Mouse (Mus musculus) heart, postnatal 0 days (tissue): ENCODE results near the gene B830017H08Rik. TPM values are rescaled to one million over a fixed set of nuclear protein-coding genes. Genes with fewer than 3 reads are reported as not detected.

Experiments used
- ATAC-seq: fragments of 200-750 bp; cut with Nextera tagmentation; 2 replicates; pipeline ENCODE4 v1.8.0; 2017; ENCODE audit warnings: low read depth, moderate number of reproducible peaks, moderate library complexity; ENCODE audit not compliant: insufficient read depth
- DNase-seq: peaks from one replicate; pipeline ENCODE4 v3.0.0-alpha.2; 2016; ENCODE audit warnings: low spot score
- H3K27ac ChIP-seq: fragments of 300-500 bp; sonication (generic); 2 replicates; pipeline ENCODE4 v1.5.1; 2014; ENCODE audit warnings: low read depth, mild to moderate bottlenecking
- H3K27me3 ChIP-seq: fragments of 300-500 bp; sonication (generic); 2 replicates; pipeline ENCODE4 v1.6.1; 2014; ENCODE audit warnings: low read length, mixed read lengths; ENCODE audit not compliant: control insufficient read depth, insufficient read depth
- H3K36me3 ChIP-seq: fragments of 300-500 bp; sonication (generic); replicated peaks from 2 replicates; pipeline ENCODE4 v1.6.1; 2014; ENCODE audit warnings: low read length, mixed read lengths; ENCODE audit not compliant: control insufficient read depth, insufficient read depth
- H3K4me1 ChIP-seq: fragments of 300-500 bp; sonication (generic); 2 replicates; pipeline ENCODE4 v1.6.1; 2014; ENCODE audit warnings: antibody characterized with exemption; ENCODE audit not compliant: control insufficient read depth, insufficient read depth
- H3K4me2 ChIP-seq: fragments of 300-500 bp; sonication (generic); 2 replicates; pipeline ENCODE4 v1.6.1; 2014; ENCODE audit warnings: low read depth, mild to moderate bottlenecking, low read length, moderate library complexity
- H3K4me3 ChIP-seq: fragments of 300-500 bp; sonication (generic); 2 replicates; pipeline ENCODE4 v1.5.1; 2014; ENCODE audit warnings: low read depth, low read length
- H3K9ac ChIP-seq: fragments of 300-500 bp; sonication (generic); replicated peaks from 2 replicates; pipeline ENCODE4 v1.6.1; 2014; ENCODE audit warnings: low read depth, low read length, mixed read lengths
- H3K9me3 ChIP-seq: fragments of 300-500 bp; sonication (generic); replicated peaks from 2 replicates; pipeline ENCODE4 v1.6.1; 2016; ENCODE audit warnings: low read length; ENCODE audit not compliant: control insufficient read depth
- CTCF ChIP-seq: IDR thresholded peaks from 2 replicates; pipeline ENCODE4 v1.5.1; 2016; ENCODE audit warnings: antibody characterized with exemption, control low read depth, low read depth
- EP300 ChIP-seq: IDR thresholded peaks from 2 replicates; pipeline ENCODE4 v1.6.1; 2016; ENCODE audit warnings: antibody characterized with exemption, low read depth
- WGBS: fragments of 180-500 bp; shearing (Covaris S2); extraction: QIAGEN DNeasy Blood & Tissue Kit; methylation state at CpG from one replicate; pipeline ENCODE4 v1.1.7; 2014; 5-methylcytosine and 5-hydroxymethylcytosine counted together
- polyA plus RNA-seq: library from polyadenylated mRNA; unstranded; fragments of >200 nt; fragmentation: Nextera tagmentation; extraction: Ambion mirVana; gene quantifications from 2 replicates; pipeline ENCODE4 v1.2.1, GENCODE M21; 2015
- total RNA-seq: library from RNA; depleted of rRNA; stranded (reverse); fragments of >200 nt; gene quantifications from 2 replicates; pipeline ENCODE4 v1.2.3, GENCODE M21; 2014; ENCODE audit warnings: low replicate concordance; rRNA removed

B830017H08Rik gene
- total RNA-seq, result not detected in 2 replicates
- polyA plus RNA-seq, result not detected in 2 replicates

DNA sequence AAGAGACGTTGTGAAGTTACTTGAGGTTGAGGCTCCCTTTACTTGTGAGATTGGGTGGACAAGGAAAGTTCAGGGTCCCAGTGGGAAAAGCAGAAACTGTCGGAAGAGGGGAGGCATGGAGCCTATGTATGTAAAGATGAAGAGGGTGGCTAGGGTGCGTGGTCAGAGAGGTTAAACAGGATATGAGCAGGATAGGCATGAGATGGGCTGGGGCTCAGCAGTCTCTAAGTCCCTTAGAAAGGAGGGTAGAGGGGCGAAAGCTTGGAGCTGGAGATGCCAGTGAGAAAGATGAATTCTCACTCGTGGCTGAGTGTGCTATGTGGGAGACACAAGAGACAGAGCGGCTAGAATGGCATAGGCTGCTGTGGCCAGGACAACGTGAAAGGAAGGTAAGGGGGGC is at the start of gene B830017H08Rik:
B830017H08Rik (plus strand) TSS at position 301 of the 400 bp plus-strand sequence.
- Histone ChIP-seq H3K36me3 (no peaks in the 10 kb centered on the region), H3K4me3 (peak within 1 kb of the TSS; percentile 52), H3K27ac (no peak within 1 kb of the TSS), H3K4me1 (peaks cover 4% of the 10 kb centered on the region; the same call in 1 of the 2 replicates), H3K27me3 (peaks cover 73% of the 10 kb centered on the region), H3K9ac (peak within 1 kb of the TSS; percentile 8), H3K4me2 (peak within 1 kb of the TSS; percentile 88), H3K9me3 (no peaks in the 10 kb centered on the region)
- ATAC-seq (no peak), DNase-seq (no peak)
- WGBS, result 35% methylated on average over 7 of the region's 7 CpGs
- TF ChIP-seq CTCF, result no peak
- TF ChIP-seq EP300, result no peak

DNA sequence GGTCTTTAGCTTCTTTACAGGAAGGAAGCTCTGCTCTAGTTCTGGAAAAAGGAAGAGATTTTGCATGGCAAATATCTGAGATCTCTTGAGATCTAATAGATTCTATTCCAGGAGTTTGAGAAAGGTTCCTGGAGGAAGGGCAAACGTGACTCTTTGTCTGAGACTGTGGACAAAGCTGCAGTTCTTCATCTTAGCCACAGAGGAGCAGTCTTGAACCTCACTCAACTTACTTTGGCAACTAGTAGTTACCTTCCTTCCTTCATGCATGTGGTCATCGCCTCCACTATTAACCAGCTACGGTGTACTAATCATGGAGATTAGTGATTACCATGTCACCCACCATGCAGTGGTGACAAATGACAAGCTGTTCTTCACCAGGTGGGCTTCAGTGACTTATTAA is 47.6 kb upstream of the B830017H08Rik start:
- Histone ChIP-seq H3K27ac (no peak overlapping the region), H3K4me3 (no peak overlapping the region), H3K36me3 (peaks cover 70% of the 10 kb centered on the region), H3K4me1 (no peaks in the 10 kb centered on the region), H3K9ac (no peak overlapping the region), H3K27me3 (no peaks in the 10 kb centered on the region), H3K4me2 (no peak overlapping the region), H3K9me3 (no peaks in the 10 kb centered on the region)
- no peak for ATAC-seq
- TF ChIP-seq EP300 (no peak), CTCF (peak; percentile 45)
- DNase-seq, result no peak
- 59% methylated on average over 3 of the region's 3 CpGs for WGBS

DNA sequence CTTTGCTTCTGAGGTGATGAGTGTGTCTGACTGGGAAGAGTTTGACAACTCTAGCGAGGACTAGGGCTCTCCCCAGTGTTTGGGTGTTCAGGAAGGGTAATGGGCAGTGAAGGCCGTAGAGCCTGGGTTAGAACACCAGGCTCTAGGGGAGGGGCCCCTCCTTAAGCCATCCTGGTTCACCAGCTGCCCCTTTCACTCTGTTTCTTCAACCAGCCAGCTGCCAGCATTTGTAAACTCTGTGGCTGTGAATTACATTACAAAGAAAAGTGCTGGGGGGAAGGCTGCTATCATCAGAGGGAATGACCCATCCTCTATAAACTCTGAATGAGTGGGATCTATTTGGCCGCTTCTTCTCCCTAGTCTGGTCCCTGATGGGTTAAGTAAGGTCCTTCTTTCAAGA is 40.2 kb upstream of the B830017H08Rik start:
- Histone ChIP-seq H3K27ac (no peak overlapping the region), H3K4me2 (no peak overlapping the region), H3K27me3 (peaks cover 12% of the 10 kb centered on the region), H3K36me3 (peaks cover 47% of the 10 kb centered on the region), H3K4me3 (no peak overlapping the region), H3K9me3 (no peaks in the 10 kb centered on the region), H3K9ac (no peak overlapping the region), H3K4me1 (no peaks in the 10 kb centered on the region; the same call in 1 of the 2 replicates)
- TF ChIP-seq CTCF (no peak), EP300 (no peak)
- WGBS, result 79% methylated on average over 3 of the region's 3 CpGs
- ATAC-seq (no peak), DNase-seq (no peak)

- ATAC-seq (no peak), DNase-seq (no peak)
- Histone ChIP-seq H3K27ac (no peak overlapping the region), H3K27me3 (peaks cover 25% of the 10 kb centered on the region), H3K9me3 (no peaks in the 10 kb centered on the region), H3K9ac (no peak overlapping the region), H3K4me2 (no peak overlapping the region), H3K4me1 (no peaks in the 10 kb centered on the region; the same call in 1 of the 2 replicates), H3K4me3 (no peak overlapping the region), H3K36me3 (peaks cover 35% of the 10 kb centered on the region)
- WGBS, result 86% methylated on average over 4 of the region's 4 CpGs
- TF ChIP-seq EP300 (no peak), CTCF (no peak)
Measured at GRCm38 (mm10) chr16:17794047-17794446, 38.9 kb upstream of the B830017H08Rik start.

GRCm38 (mm10) chr16:17795643-17796042 is 37.3 kb upstream of the B830017H08Rik start:
- Histone ChIP-seq H3K4me2 (no peak overlapping the region), H3K27ac (no peak overlapping the region), H3K4me1 (no peaks in the 10 kb centered on the region; the same call in 1 of the 2 replicates), H3K36me3 (peaks cover 23% of the 10 kb centered on the region), H3K4me3 (no peak overlapping the region), H3K27me3 (peaks cover 38% of the 10 kb centered on the region), H3K9me3 (no peaks in the 10 kb centered on the region), H3K9ac (no peak overlapping the region)
- DNase-seq (no peak), ATAC-seq (no peak)
- TF ChIP-seq EP300, result no peak
- TF ChIP-seq CTCF, result no peak
- 75% methylated on average over 5 of the region's 5 CpGs for WGBS

- no peak for TF ChIP-seq CTCF
- no peak for TF ChIP-seq EP300
- DNase-seq, result no peak
- H3K27me3 ChIP-seq, result peaks cover 46% of the 10 kb centered on the region
- peak overlapping the region; percentile 4; the same call in 1 of the 2 replicates for H3K27ac ChIP-seq
- H3K36me3 ChIP-seq, result peaks cover 14% of the 10 kb centered on the region
- no peaks in the 10 kb centered on the region; the same call in 1 of the 2 replicates for H3K4me1 ChIP-seq
- H3K4me2 ChIP-seq, result peak overlapping the region; percentile 77
- peak overlapping the region; percentile 60 for H3K4me3 ChIP-seq
- no peaks in the 10 kb centered on the region for H3K9me3 ChIP-seq
- no peak overlapping the region for H3K9ac ChIP-seq
- no peak for ATAC-seq
Measured at GRCm38 (mm10) chr16:17796519-17796918, 36.4 kb upstream of the B830017H08Rik start.
